Mouse (Mus musculus) limb, embryonic 10.5 days (tissue): ENCODE results near the gene Gm10392. TPM values are rescaled to one million over a fixed set of nuclear protein-coding genes. Genes with fewer than 3 reads are reported as not detected.
A peak's percentile ranks its signal among the peaks of the same experiment; 100 is the strongest.

Experiments
- DNase-seq: peaks from one replicate; pipeline ENCODE4 v3.0.0-alpha.2; 2017; ENCODE audit warnings: low spot score
- H3K27ac ChIP-seq: fragments of 300-500 bp; sonication (generic); 2 replicates; pipeline ENCODE4 v1.5.1; 2016; ENCODE audit warnings: mild to moderate bottlenecking
- H3K27me3 ChIP-seq: fragments of 300-500 bp; sonication (generic); 2 replicates; pipeline ENCODE4 v1.6.1; 2016; ENCODE audit warnings: low read depth, mild to moderate bottlenecking; ENCODE audit not compliant: poor library complexity, severe bottlenecking
- H3K36me3 ChIP-seq: fragments of 300-500 bp; sonication (generic); 2 replicates; pipeline ENCODE4 v1.6.1; 2016; ENCODE audit warnings: mild to moderate bottlenecking, moderate library complexity
- H3K4me1 ChIP-seq: fragments of 300-500 bp; sonication (generic); 2 replicates; pipeline ENCODE4 v1.6.1; 2016
- H3K4me3 ChIP-seq: fragments of 300-500 bp; sonication (generic); 2 replicates; pipeline ENCODE4 v1.5.1; 2016; ENCODE audit warnings: mild to moderate bottlenecking, moderate library complexity
- H3K9me3 ChIP-seq: fragments of 300-500 bp; sonication (generic); replicated peaks from 2 replicates; pipeline ENCODE4 v1.6.1; 2016; ENCODE audit warnings: mild to moderate bottlenecking
- WGBS: fragments of 180-500 bp; shearing (Covaris S2); methylation state at CpG from one replicate; pipeline ENCODE4 v1.1.7; 2016; 5-methylcytosine and 5-hydroxymethylcytosine counted together
- polyA plus RNA-seq: library from polyadenylated mRNA; unstranded; fragments of >200 nt; fragmentation: Nextera tagmentation; extraction: Ambion mirVana; gene quantifications from 2 replicates; pipeline ENCODE4 v1.2.1, GENCODE M21; 2016

The Gm10392 gene
- polyA plus RNA-seq, 1 experiment from 2014 or later: 0.14 TPM

- H3K27ac ChIP-seq: peak within 1 kb of the TSS; percentile 56
- peak; percentile 86 for DNase-seq
- no peaks in the 10 kb centered on the region for H3K9me3 ChIP-seq
- H3K36me3 ChIP-seq: peaks cover 7% of the 10 kb centered on the region
- peaks cover 37% of the 10 kb centered on the region for H3K4me1 ChIP-seq
- H3K27me3 ChIP-seq: peaks cover 52% of the 10 kb centered on the region
- H3K4me3 ChIP-seq: peak within 1 kb of the TSS; percentile 77
- under 1% methylated on average over 66 of the region's 72 CpGs for WGBS
Observed at GRCm38 (mm10) chr11:77514832-77515636, 4.0 kb downstream of the Gm10392 start, which contains the start of gene Abhd15. Gene Abhd15 (plus strand): TSS chr11:77515121.

- DNase-seq: peak; percentile 61
- H3K27ac ChIP-seq: peak overlapping the region; percentile 56
- peaks cover 14% of the 10 kb centered on the region for H3K36me3 ChIP-seq
- no peaks in the 10 kb centered on the region for H3K9me3 ChIP-seq
- peaks cover 37% of the 10 kb centered on the region for H3K4me1 ChIP-seq
- WGBS: 4% methylated on average over 19 of the region's 19 CpGs
- peak overlapping the region; percentile 77 for H3K4me3 ChIP-seq
- peaks cover 52% of the 10 kb centered on the region for H3K27me3 ChIP-seq
Observed at GRCm38 (mm10) chr11:77514281-77514831, 4.6 kb downstream of the Gm10392 start.

- 3% methylated on average over 10 of the region's 10 CpGs for WGBS
- DNase-seq: no peak
- Histone ChIP-seq H3K9me3 (no peaks in the 10 kb centered on the region), H3K36me3 (peaks cover 20% of the 10 kb centered on the region), H3K4me3 (peak overlapping the region; percentile 77), H3K27me3 (peaks cover 50% of the 10 kb centered on the region), H3K27ac (peak overlapping the region; percentile 87), H3K4me1 (peaks cover 39% of the 10 kb centered on the region)
Observed at GRCm38 (mm10) chr11:77513811-77514170, 5.2 kb downstream of the Gm10392 start.

GRCm38 (mm10) chr11:77512891-77513810 lies 5.8 kb downstream of the Gm10392 start:
- Histone ChIP-seq H3K27ac (peak overlapping the region; percentile 87), H3K4me1 (peaks cover 45% of the 10 kb centered on the region), H3K27me3 (peaks cover 44% of the 10 kb centered on the region), H3K36me3 (peaks cover 25% of the 10 kb centered on the region), H3K9me3 (no peaks in the 10 kb centered on the region), H3K4me3 (peak overlapping the region; percentile 77)
- WGBS: under 1% methylated on average over 76 of the region's 84 CpGs
- peak; percentile 96 for DNase-seq

GRCm38 (mm10) chr11:77511336-77511735 lies 7.7 kb downstream of the Gm10392 start:
- WGBS: 85% methylated on average over 5 of the region's 5 CpGs
- peaks cover 39% of the 10 kb centered on the region for H3K36me3 ChIP-seq
- no peak for DNase-seq
- H3K4me1 ChIP-seq: peaks cover 54% of the 10 kb centered on the region
- H3K27me3 ChIP-seq: peaks cover 26% of the 10 kb centered on the region
- H3K4me3 ChIP-seq: no peak overlapping the region
- no peaks in the 10 kb centered on the region for H3K9me3 ChIP-seq
- no peak overlapping the region for H3K27ac ChIP-seq

- H3K4me1 ChIP-seq: peaks cover 26% of the 10 kb centered on the region
- H3K27me3 ChIP-seq: no peaks in the 10 kb centered on the region
- H3K36me3 ChIP-seq: peaks cover 69% of the 10 kb centered on the region
- peak overlapping the region; percentile 75 for H3K27ac ChIP-seq
- DNase-seq: peak; percentile 91
- H3K4me3 ChIP-seq: peak overlapping the region; percentile 46
- H3K9me3 ChIP-seq: no peaks in the 10 kb centered on the region
- 20% methylated on average over 49 of the region's 49 CpGs for WGBS
Observed at GRCm38 (mm10) chr11:77508068-77509021, 10.7 kb downstream of the Gm10392 start.

- Histone ChIP-seq H3K27ac (0 out of 2 replicates have a peak overlapping the region, but pooled peaks have one; percentile 7), H3K27me3 (no peaks in the 10 kb centered on the region), H3K9me3 (no peaks in the 10 kb centered on the region), H3K4me1 (peaks cover 21% of the 10 kb centered on the region), H3K4me3 (peak overlapping the region; percentile 46; the same call in 1 of the 2 replicates), H3K36me3 (peaks cover 78% of the 10 kb centered on the region)
- no peak for DNase-seq
- WGBS: 69% methylated on average over 4 of the region's 4 CpGs
Observed at GRCm38 (mm10) chr11:77507426-77507825, 11.6 kb downstream of the Gm10392 start.

GRCm38 (mm10) chr11:77506941-77507340 lies 12.1 kb downstream of the Gm10392 start:
- Histone ChIP-seq H3K36me3 (peaks cover 83% of the 10 kb centered on the region), H3K4me3 (no peak overlapping the region)
- 87% methylated on average over 6 of the region's 6 CpGs for WGBS

GRCm38 (mm10) chr11:77506273-77506672 lies 12.7 kb downstream of the Gm10392 start:
- no peak overlapping the region for H3K4me3 ChIP-seq
- H3K27me3 ChIP-seq: no peaks in the 10 kb centered on the region
- peaks cover 19% of the 10 kb centered on the region for H3K4me1 ChIP-seq
- WGBS: 96% methylated on average over 14 of the region's 14 CpGs
- no peak for DNase-seq
- H3K27ac ChIP-seq: no peak overlapping the region
- no peaks in the 10 kb centered on the region for H3K9me3 ChIP-seq
- peaks cover 90% of the 10 kb centered on the region for H3K36me3 ChIP-seq

More at GRCm38 (mm10) chr11:77506941-77507340, 12.1 kb downstream of the Gm10392 start:
- Histone ChIP-seq H3K27ac (0 out of 2 replicates have a peak overlapping the region, but pooled peaks have one; percentile 7), H3K4me1 (peaks cover 17% of the 10 kb centered on the region), H3K9me3 (no peaks in the 10 kb centered on the region), H3K27me3 (no peaks in the 10 kb centered on the region)
- no peak for DNase-seq

- H3K27ac ChIP-seq: no peak overlapping the region
- peaks cover 27% of the 10 kb centered on the region for H3K4me1 ChIP-seq
- WGBS: 91% methylated on average over 22 of the region's 22 CpGs
- peaks cover 95% of the 10 kb centered on the region for H3K36me3 ChIP-seq
- H3K27me3 ChIP-seq: no peaks in the 10 kb centered on the region
- H3K4me3 ChIP-seq: no peak overlapping the region
- H3K9me3 ChIP-seq: no peaks in the 10 kb centered on the region
- DNase-seq: no peak
Observed at GRCm38 (mm10) chr11:77505291-77505980, 13.6 kb downstream of the Gm10392 start.

GRCm38 (mm10) chr11:77504377-77504776 lies 14.6 kb downstream of the Gm10392 start:
- DNase-seq: no peak
- Histone ChIP-seq H3K9me3 (no peaks in the 10 kb centered on the region), H3K4me1 (peaks cover 37% of the 10 kb centered on the region), H3K27ac (no peak overlapping the region), H3K36me3 (peaks cover 95% of the 10 kb centered on the region), H3K4me3 (no peak overlapping the region), H3K27me3 (no peaks in the 10 kb centered on the region)
- WGBS: 94% methylated on average over 19 of the region's 19 CpGs
